In the genomic region with DNA sequence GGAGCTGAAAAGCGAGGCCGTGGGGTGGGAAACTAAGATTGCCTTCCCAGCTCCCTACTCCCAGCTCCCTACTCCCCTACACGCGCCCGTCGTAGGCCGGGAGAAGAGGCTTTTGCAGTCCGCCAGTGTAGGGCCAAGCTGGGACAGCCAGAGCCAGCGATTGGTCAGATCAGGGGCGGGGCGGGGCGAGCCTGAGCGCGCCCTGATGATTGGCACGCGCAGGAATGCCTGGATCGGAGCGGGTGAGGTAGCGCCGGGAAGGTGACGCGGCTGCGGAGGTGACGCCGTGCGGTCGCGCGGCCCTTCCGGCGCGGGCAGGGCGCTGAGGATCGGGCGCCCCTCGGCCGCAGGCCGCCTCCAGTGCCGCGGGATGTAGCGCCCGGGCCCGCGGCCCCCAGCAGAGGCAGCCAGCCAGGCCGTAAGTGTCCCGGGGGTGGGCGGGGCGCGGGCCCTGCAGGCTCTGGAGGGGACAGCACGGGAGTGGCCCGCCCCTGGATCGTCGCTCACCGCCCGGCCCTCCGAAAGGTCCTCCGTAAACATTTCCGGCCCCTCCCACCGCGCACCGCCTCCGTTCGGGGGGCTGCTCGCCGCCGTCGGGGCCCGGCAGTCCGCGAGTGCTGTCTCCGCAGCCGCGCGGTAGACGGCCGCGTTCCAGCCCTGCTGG, we compare ENCODE assay signal across 8 mouse cellular contexts. TPM values are rescaled to one million over a fixed set of nuclear protein-coding genes. Genes with fewer than 3 reads are reported as not detected.
DNase-seq lines count a peak whose midpoint lies in the region; ATAC-seq and TF ChIP-seq lines count a peak whose summit lies in the region.

Gene Adipor1 (plus strand): TSS at position 211 of the 664 bp plus-strand sequence.

- peak within 1 kb of the TSS; percentile 90 for H3K9ac ChIP-seq in hindbrain, embryonic 13.5 days

- no peak for TF ChIP-seq CTCF in Patski (IDR thresholded peaks at IDR 0.05)

- no peak for DNase-seq in Patski (ENCODE audit: low read depth, low spot score)
- peak; percentile 98 for DNase-seq in cerebellum, postnatal 14 days
- peak; percentile 94 to 97 for DNase-seq in frontal cortex, postnatal 14 days (ENCODE audit: low spot score in 2 of 2)
- DNase-seq in layer of hippocampus, postnatal 25 days (ENCODE audit: extremely low spot score in 1 of 2, low spot score in 1 of 2), result peak; percentile 86 to 88
- DNase-seq in lung, postnatal 25 days (ENCODE audit: low spot score), result peak; percentile 99
- peak; percentile 97 for DNase-seq in retina, embryonic 14.5 days (ENCODE audit: low spot score)
- DNase-seq in thymus, postnatal 4 days, result peak; percentile 95

- CTCF ChIA-PET in Patski (lab: Charles Lee), result interaction anchor here (1.0 kb wide), 1 partner anchor 23 kb away, joined by 3 read pairs; no protein-coding TSS in a partner anchor

- WGBS in hindbrain, embryonic 13.5 days, result under 1% methylated on average over 59 of the region's 77 CpGs

- no peaks in the 10 kb centered on the region for H3K9me3 ChIP-seq in hindbrain, embryonic 13.5 days

- H3K4me2 ChIP-seq in hindbrain, embryonic 13.5 days, result peak within 1 kb of the TSS; percentile 66

- in situ Hi-C loops in Patski (cut with MboI; ENCODE audit: low pct_unique_long_range_greater_than_20kb), result no loop called here

- H3K4me3 ChIP-seq in hindbrain, embryonic 13.5 days, result peak within 1 kb of the TSS; percentile 84

- H3K27ac ChIP-seq in hindbrain, embryonic 13.5 days, result peak within 1 kb of the TSS; percentile 97

- H3K36me3 ChIP-seq in hindbrain, embryonic 13.5 days, result peaks cover 9% of the 10 kb centered on the region; the same call in 1 of the 2 replicates

- peaks cover 52% of the 10 kb centered on the region for H3K4me1 ChIP-seq in hindbrain, embryonic 13.5 days (replicated peaks)

- H3K27me3 ChIP-seq in Patski, result no peaks in the 10 kb centered on the region
- no peaks in the 10 kb centered on the region for H3K27me3 ChIP-seq in hindbrain, embryonic 13.5 days

- peak; percentile 98 for ATAC-seq in Patski
- peak; percentile 100 for ATAC-seq in hindbrain, embryonic 13.5 days (ENCODE audit: low FRiP score)

- POLR2A ChIA-PET in Patski (lab: Charles Lee), result interaction anchor here (0.6 to 0.7 kb wide), 2 partner anchors 41 to 55 kb away, joined by 3 read pairs; no protein-coding TSS in a partner anchor

RNA-seq across cellular contexts. Expression of gene Adipor1, which starts in this region (rescaled TPM):
- 144 TPM for polyA plus RNA-seq in Patski (2021)
- polyA plus RNA-seq in hindbrain, embryonic 13.5 days (2015; fragmentation: Nextera tagmentation; extraction: Ambion mirVana), result 69.8 and 72.0 TPM in 2 replicates
- 10 to 100 TPM; 58.7 to 61.1 TPM for total RNA-seq in layer of hippocampus, postnatal 25 days (2021)
